Mouse (Mus musculus) kidney, adult 2 months (tissue): Measurements from ENCODE around the gene Tbc1d10a. TPM values are rescaled to one million over a fixed set of nuclear protein-coding genes. Genes with fewer than 3 reads are reported as not detected.

Source experiments
- DNase-seq: peaks from one replicate; pipeline ENCODE4 v3.0.0; 2021
- H3K27ac ChIP-seq: fragments of 200-500 bp; 2 replicates; pipeline ENCODE4 v1.5.1; 2012; ENCODE audit warnings: low read depth, low read length, control low read depth, inconsistent platforms; ENCODE audit not compliant: insufficient read depth
- H3K27me3 ChIP-seq: fragments of 200-500 bp; replicated peaks from 2 replicates; pipeline ENCODE4 v1.6.1; 2012; ENCODE audit warnings: mild to moderate bottlenecking, moderate library complexity, low read length, inconsistent platforms; ENCODE audit not compliant: control insufficient read depth, insufficient read depth
- H3K36me3 ChIP-seq: fragments of 200-500 bp; 2 replicates; pipeline ENCODE4 v1.6.1; 2012; ENCODE audit warnings: mild to moderate bottlenecking, moderate library complexity, low read length, inconsistent platforms; ENCODE audit not compliant: control insufficient read depth, insufficient read depth
- H3K4me1 ChIP-seq: fragments of 200-500 bp; 2 replicates; pipeline ENCODE4 v1.6.1; 2011; ENCODE audit warnings: low read length; ENCODE audit not compliant: control insufficient read depth, insufficient read depth
- H3K4me3 ChIP-seq: fragments of 200-500 bp; 2 replicates; pipeline ENCODE4 v1.5.1; 2011; ENCODE audit warnings: mild to moderate bottlenecking, low read depth, low read length, control low read depth; ENCODE audit not compliant: insufficient read depth
- CTCF ChIP-seq: fragments of 200-500 bp; conservative IDR thresholded peaks from 2 replicates; pipeline ENCODE4 v1.5.1; 2011; ENCODE audit warnings: low read depth, mild to moderate bottlenecking, control low read depth, low read length, moderate library complexity, mixed read lengths; ENCODE audit not compliant: insufficient read depth, insufficient read length
- POLR2A ChIP-seq: fragments of 200-500 bp; IDR thresholded peaks from one replicate; pipeline ENCODE4 v1.6.1; 2011; ENCODE audit warnings: low read depth, low read length, control low read depth
- WGBS: fragments of 180-500 bp; shearing (Covaris S2); methylation state at CpG from one replicate; pipeline ENCODE4 v1.1.7; 2018; 5-methylcytosine and 5-hydroxymethylcytosine counted together
- polyA plus RNA-seq: library from polyadenylated mRNA; depleted of rRNA; stranded (reverse); fragments of >200 nt; gene quantifications from 2 replicates; pipeline ENCODE4 v1.2.3, GENCODE M21; 2012

Gene Tbc1d10a
- polyA plus RNA-seq, 1 experiment = 91.4 TPM

DNA sequence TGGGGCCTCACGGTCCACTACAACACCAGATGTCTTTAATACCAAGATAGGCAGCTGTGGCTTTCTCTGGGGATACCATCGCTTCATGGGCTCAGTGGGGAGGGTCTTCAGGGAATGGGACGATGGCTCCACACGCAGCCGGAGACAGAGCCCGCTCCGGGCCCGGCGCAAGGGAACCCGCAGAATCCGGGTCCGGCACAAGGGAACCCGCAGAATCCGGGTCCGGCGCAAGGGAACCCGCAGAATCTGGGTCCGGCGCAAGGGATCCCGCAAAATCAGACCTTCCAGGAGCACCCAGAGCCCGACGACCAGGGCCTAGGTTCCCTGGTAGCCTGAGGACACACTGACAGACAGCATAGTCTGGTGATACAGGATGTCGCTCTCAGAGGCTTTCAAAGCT is 53.1 kb downstream of the Tbc1d10a start:
- H3K27me3 ChIP-seq = no peaks in the 10 kb centered on the region
- no peaks in the 10 kb centered on the region for H3K4me1 ChIP-seq
- DNase-seq = no peak
- no peaks in the 10 kb centered on the region for H3K36me3 ChIP-seq
- TF ChIP-seq CTCF (no peak), POLR2A (no peak)
- WGBS = 93% methylated on average over 23 of the region's 23 CpGs
- H3K27ac ChIP-seq = no peak overlapping the region
- no peak overlapping the region for H3K4me3 ChIP-seq

- TF ChIP-seq CTCF = no peak
- no peak for TF ChIP-seq POLR2A
- 68% methylated on average over 7 of the region's 7 CpGs for WGBS
- DNase-seq = no peak
Observed at GRCm38 (mm10) chr11:4240151-4240550, 53.6 kb downstream of the Tbc1d10a start.

GRCm38 (mm10) chr11:4241180-4241579 is 54.6 kb downstream of the Tbc1d10a start:
- TF ChIP-seq POLR2A (no peak), CTCF (no peak)
- no peak for DNase-seq
- Histone ChIP-seq H3K4me1 (no peaks in the 10 kb centered on the region), H3K4me3 (no peak overlapping the region), H3K27ac (no peak overlapping the region), H3K36me3 (no peaks in the 10 kb centered on the region), H3K27me3 (no peaks in the 10 kb centered on the region)
- WGBS = 62% methylated on average over 4 of the region's 4 CpGs

More at GRCm38 (mm10) chr11:4240151-4240550, 53.6 kb downstream of the Tbc1d10a start:
- Histone ChIP-seq H3K27me3 (no peaks in the 10 kb centered on the region), H3K36me3 (no peaks in the 10 kb centered on the region), H3K27ac (no peak overlapping the region), H3K4me3 (no peak overlapping the region), H3K4me1 (no peaks in the 10 kb centered on the region)

DNA sequence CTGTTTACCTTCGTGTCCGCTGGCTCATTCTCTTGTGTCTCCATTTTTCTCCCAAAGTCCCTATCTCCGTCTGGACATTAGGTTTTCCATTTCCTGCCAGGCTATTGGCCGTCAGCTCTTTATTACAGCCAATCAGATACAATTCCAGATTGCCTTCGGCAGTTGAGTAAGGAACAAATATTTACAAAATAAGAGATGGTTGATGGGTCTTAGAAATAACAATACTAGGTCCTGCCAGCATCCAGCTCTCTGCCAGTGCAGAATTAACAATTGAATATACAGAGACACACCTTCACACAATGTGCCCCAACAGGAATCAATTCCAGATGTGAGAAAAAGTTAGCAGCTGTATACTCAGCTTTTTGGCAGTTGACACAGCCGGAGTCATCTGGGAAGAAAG is 59.5 kb downstream of the Tbc1d10a start:
- 70% methylated on average over 6 of the region's 6 CpGs for WGBS
- no peak for DNase-seq
- Histone ChIP-seq H3K36me3 (no peaks in the 10 kb centered on the region), H3K27me3 (no peaks in the 10 kb centered on the region), H3K27ac (no peak overlapping the region), H3K4me3 (no peak overlapping the region), H3K4me1 (no peaks in the 10 kb centered on the region)
- no peak for TF ChIP-seq CTCF
- no peak for TF ChIP-seq POLR2A

DNA sequence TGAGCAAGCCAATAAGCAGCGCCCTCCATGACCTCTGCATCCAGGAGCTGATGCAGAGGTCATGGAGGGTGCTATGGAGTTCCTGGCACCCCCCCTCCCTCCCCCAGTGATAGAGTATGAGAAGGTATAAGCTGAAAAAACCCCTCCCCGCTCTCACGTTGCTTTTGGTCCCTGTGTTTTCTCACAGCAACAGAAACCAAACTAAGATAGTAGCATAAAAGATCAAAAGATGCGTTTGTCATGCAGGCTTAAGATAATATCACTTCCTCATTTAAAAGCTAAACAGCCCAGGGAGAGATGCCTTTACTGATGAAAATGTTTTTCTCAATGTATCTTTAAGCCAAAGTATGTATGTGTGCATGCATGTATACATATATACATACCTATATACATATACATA is 60.0 kb downstream of the Tbc1d10a start:
- no peak for DNase-seq
- Histone ChIP-seq H3K4me3 (no peak overlapping the region), H3K36me3 (no peaks in the 10 kb centered on the region), H3K4me1 (no peaks in the 10 kb centered on the region), H3K27ac (no peak overlapping the region), H3K27me3 (no peaks in the 10 kb centered on the region)
- WGBS = 71% methylated on average over 4 of the region's 4 CpGs
- no peak for TF ChIP-seq CTCF
- TF ChIP-seq POLR2A = no peak

- 78% methylated on average over 14 of the region's 14 CpGs for WGBS
- no peak for DNase-seq
- no peak for TF ChIP-seq CTCF
- TF ChIP-seq POLR2A = no peak
- H3K4me3 ChIP-seq = no peak overlapping the region
- H3K36me3 ChIP-seq = no peaks in the 10 kb centered on the region
- H3K27ac ChIP-seq = no peak overlapping the region
- no peaks in the 10 kb centered on the region for H3K4me1 ChIP-seq
- H3K27me3 ChIP-seq = no peaks in the 10 kb centered on the region
Observed at GRCm38 (mm10) chr11:4247201-4247959, 60.8 kb downstream of the Tbc1d10a start.

DNA sequence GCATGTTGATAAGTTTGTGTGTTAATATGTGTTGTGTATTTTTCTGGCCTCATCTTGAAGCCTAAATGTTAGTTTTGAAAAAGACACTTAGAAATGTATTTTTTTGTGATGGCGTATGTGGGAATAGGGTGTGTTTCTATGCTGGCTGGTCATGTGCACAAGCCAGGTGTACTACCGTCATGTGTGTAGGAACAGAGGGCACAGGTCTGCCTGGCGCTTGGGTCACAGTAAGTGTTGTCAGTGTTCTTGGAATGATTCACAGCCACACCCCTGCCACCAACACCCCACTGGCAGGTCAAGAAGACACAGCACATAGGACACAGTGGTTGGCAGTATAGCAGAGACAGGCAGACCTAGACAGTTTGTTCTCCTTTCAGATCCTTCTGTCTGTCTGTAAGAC is 62.6 kb downstream of the Tbc1d10a start:
- Histone ChIP-seq H3K4me3 (no peak overlapping the region), H3K27me3 (no peaks in the 10 kb centered on the region), H3K27ac (no peak overlapping the region), H3K36me3 (no peaks in the 10 kb centered on the region), H3K4me1 (no peaks in the 10 kb centered on the region)
- 92% methylated on average over 3 of the region's 3 CpGs for WGBS
- TF ChIP-seq POLR2A = no peak
- TF ChIP-seq CTCF = no peak
- no peak for DNase-seq
